Mouse (Mus musculus): ENCODE data around the gene Med25. TPM values are rescaled to one million over a fixed set of nuclear protein-coding genes. Genes with fewer than 3 reads are reported as not detected.

Med25 gene
- polyA plus RNA-seq, 1 experiment, result 57.4 TPM

GRCm38 (mm10) chr7:44890180-44890579, 2.3 kb downstream of the Med25 start:
- no peak overlapping the region for H3K4me2 ChIP-seq (ENCODE audit: low read depth)
- no peak overlapping the region for H3K4me3 ChIP-seq
- H3K36me3 ChIP-seq (ENCODE audit: control insufficient read depth, insufficient read depth), result no peaks in the 10 kb centered on the region
- peaks cover 50% of the 10 kb centered on the region for H3K79me2 ChIP-seq (ENCODE audit: control insufficient read depth, insufficient read depth)
- H3K27me3 ChIP-seq (ENCODE audit: control insufficient read depth, insufficient read depth, insufficient read length), result no peaks in the 10 kb centered on the region
- no peak overlapping the region for H3ac ChIP-seq (ENCODE audit: control insufficient read depth, insufficient read length)
- no peak for TF ChIP-seq MYOD1 (IDR thresholded peaks at IDR 0.05; ENCODE audit: control insufficient read depth in 1 of 3, insufficient read length in 2 of 3, low read depth in 2 of 3)
- no peak for TF ChIP-seq TCF3 (IDR thresholded peaks at IDR 0.05; ENCODE audit: insufficient read length, low read depth)
- TF ChIP-seq REST (IDR thresholded peaks at IDR 0.05; ENCODE audit: insufficient read depth, insufficient read length), result no peak
- TF ChIP-seq MAX (IDR thresholded peaks at IDR 0.05; ENCODE audit: low read depth), result no peak
- TF ChIP-seq CEBPB (IDR thresholded peaks at IDR 0.05; ENCODE audit: insufficient read depth, poor library complexity, severe bottlenecking), result no peak
- TF ChIP-seq POLR2AphosphoS2 (IDR thresholded peaks at IDR 0.05; ENCODE audit: insufficient read length, low read depth), result no peak
- TF ChIP-seq POLR2A (IDR thresholded peaks at IDR 0.05; ENCODE audit: insufficient read length, low read depth), result no peak
- TF ChIP-seq E2F4 (IDR thresholded peaks at IDR 0.05; ENCODE audit: insufficient read depth), result no peak
- TF ChIP-seq TCF12 (IDR thresholded peaks at IDR 0.05; ENCODE audit: insufficient read depth, poor library complexity, severe bottlenecking), result no peak
- TF ChIP-seq USF1 (IDR thresholded peaks at IDR 0.05; ENCODE audit: low read depth), result no peak
- no peak for TF ChIP-seq SRF (IDR thresholded peaks at IDR 0.05; ENCODE audit: control insufficient read depth, insufficient read length, low read depth)
- TF ChIP-seq MYOG (IDR thresholded peaks at IDR 0.05; ENCODE audit: control insufficient read depth in 1 of 3, insufficient read depth in 1 of 3, insufficient read length in 2 of 3, low read depth in 2 of 3), result no peak

GRCm38 (mm10) chr7:44888256-44889105, 4.0 kb downstream of the Med25 start:
- Histone ChIP-seq H3K79me2 (ENCODE audit: control insufficient read depth, insufficient read depth) (peaks cover 50% of the 10 kb centered on the region), H3K4me2 (ENCODE audit: low read depth) (no peak overlapping the region), H3K27me3 (ENCODE audit: control insufficient read depth, insufficient read depth, insufficient read length) (no peaks in the 10 kb centered on the region), H3ac (ENCODE audit: control insufficient read depth, insufficient read length) (no peak overlapping the region), H3K36me3 (ENCODE audit: control insufficient read depth, insufficient read depth) (no peaks in the 10 kb centered on the region), H3K4me3 (no peak overlapping the region)
- TF ChIP-seq REST (IDR thresholded peaks at IDR 0.05; ENCODE audit: insufficient read depth, insufficient read length) (no peak), MYOD1 (IDR thresholded peaks at IDR 0.05; ENCODE audit: control insufficient read depth in 1 of 3, insufficient read length in 2 of 3, low read depth in 2 of 3) (no peak), POLR2A (IDR thresholded peaks at IDR 0.05; ENCODE audit: insufficient read length, low read depth) (no peak), MYOG (IDR thresholded peaks at IDR 0.05; ENCODE audit: control insufficient read depth in 1 of 3, insufficient read depth in 1 of 3, insufficient read length in 2 of 3, low read depth in 2 of 3) (no peak), TCF3 (IDR thresholded peaks at IDR 0.05; ENCODE audit: insufficient read length, low read depth) (no peak), CEBPB (IDR thresholded peaks at IDR 0.05; ENCODE audit: insufficient read depth, poor library complexity, severe bottlenecking) (no peak), POLR2AphosphoS2 (IDR thresholded peaks at IDR 0.05; ENCODE audit: insufficient read length, low read depth) (no peak), E2F4 (IDR thresholded peaks at IDR 0.05; ENCODE audit: insufficient read depth) (no peak), TCF12 (IDR thresholded peaks at IDR 0.05; ENCODE audit: insufficient read depth, poor library complexity, severe bottlenecking) (no peak), SRF (IDR thresholded peaks at IDR 0.05; ENCODE audit: control insufficient read depth, insufficient read length, low read depth) (no peak), USF1 (IDR thresholded peaks at IDR 0.05; ENCODE audit: low read depth) (no peak), MAX (IDR thresholded peaks at IDR 0.05; ENCODE audit: low read depth) (no peak)

- no peak for TF ChIP-seq POLR2A (IDR thresholded peaks at IDR 0.05; ENCODE audit: insufficient read length, low read depth)
- TF ChIP-seq USF1 (IDR thresholded peaks at IDR 0.05; ENCODE audit: low read depth), result no peak
- no peak for TF ChIP-seq MYOG (IDR thresholded peaks at IDR 0.05; ENCODE audit: control insufficient read depth in 1 of 3, insufficient read depth in 1 of 3, insufficient read length in 2 of 3, low read depth in 2 of 3)
- no peak for TF ChIP-seq TCF12 (IDR thresholded peaks at IDR 0.05; ENCODE audit: insufficient read depth, poor library complexity, severe bottlenecking)
- TF ChIP-seq SRF (IDR thresholded peaks at IDR 0.05; ENCODE audit: control insufficient read depth, insufficient read length, low read depth), result no peak
- no peak for TF ChIP-seq MAX (IDR thresholded peaks at IDR 0.05; ENCODE audit: low read depth)
- TF ChIP-seq MYOD1 (IDR thresholded peaks at IDR 0.05; ENCODE audit: control insufficient read depth in 1 of 3, insufficient read length in 2 of 3, low read depth in 2 of 3), result no peak
- Histone ChIP-seq H3K36me3 (ENCODE audit: control insufficient read depth, insufficient read depth) (no peaks in the 10 kb centered on the region), H3K27me3 (ENCODE audit: control insufficient read depth, insufficient read depth, insufficient read length) (no peaks in the 10 kb centered on the region), H3ac (ENCODE audit: control insufficient read depth, insufficient read length) (no peak overlapping the region), H3K4me2 (ENCODE audit: low read depth) (no peak overlapping the region), H3K79me2 (ENCODE audit: control insufficient read depth, insufficient read depth) (peaks cover 48% of the 10 kb centered on the region), H3K4me3 (no peak overlapping the region)
Observed at GRCm38 (mm10) chr7:44886964-44887363, 5.5 kb downstream of the Med25 start.

GRCm38 (mm10) chr7:44884637-44885036, 7.9 kb downstream of the Med25 start:
- no peak overlapping the region for H3ac ChIP-seq (ENCODE audit: control insufficient read depth, insufficient read length)
- no peak overlapping the region for H3K4me3 ChIP-seq
- no peak overlapping the region for H3K4me2 ChIP-seq (ENCODE audit: low read depth)
- no peaks in the 10 kb centered on the region for H3K36me3 ChIP-seq (ENCODE audit: control insufficient read depth, insufficient read depth)
- H3K27me3 ChIP-seq (ENCODE audit: control insufficient read depth, insufficient read depth, insufficient read length), result no peaks in the 10 kb centered on the region
- H3K79me2 ChIP-seq (ENCODE audit: control insufficient read depth, insufficient read depth), result peaks cover 27% of the 10 kb centered on the region
- TF ChIP-seq MYOD1 (IDR thresholded peaks at IDR 0.05; ENCODE audit: control insufficient read depth in 1 of 3, insufficient read length in 2 of 3, low read depth in 2 of 3) (no peak), TCF12 (IDR thresholded peaks at IDR 0.05; ENCODE audit: insufficient read depth, poor library complexity, severe bottlenecking) (no peak), MAX (IDR thresholded peaks at IDR 0.05; ENCODE audit: low read depth) (no peak), MYOG (IDR thresholded peaks at IDR 0.05; ENCODE audit: control insufficient read depth in 1 of 3, insufficient read depth in 1 of 3, insufficient read length in 2 of 3, low read depth in 2 of 3) (no peak), POLR2A (IDR thresholded peaks at IDR 0.05; ENCODE audit: insufficient read length, low read depth) (no peak), REST (IDR thresholded peaks at IDR 0.05; ENCODE audit: insufficient read depth, insufficient read length) (no peak), CEBPB (IDR thresholded peaks at IDR 0.05; ENCODE audit: insufficient read depth, poor library complexity, severe bottlenecking) (no peak)
